Mouse (Mus musculus) embryonic fibroblast, embryonic 13.5 days (primary cell): Measurements from ENCODE around the gene Hsf2bp.

Experiments used
- CTCF ChIP-seq: IDR thresholded peaks from 2 replicates; pipeline ENCODE4 v1.5.1; 2011; ENCODE audit warnings: mild to moderate bottlenecking, control low read depth, low read length, moderate library complexity, borderline replicate concordance; ENCODE audit not compliant: insufficient read depth
- POLR2A ChIP-seq: IDR thresholded peaks from 2 replicates; pipeline ENCODE4 v1.6.1; 2011; ENCODE audit warnings: low read depth, mild to moderate bottlenecking, control low read depth, low read length, moderate library complexity

DNA sequence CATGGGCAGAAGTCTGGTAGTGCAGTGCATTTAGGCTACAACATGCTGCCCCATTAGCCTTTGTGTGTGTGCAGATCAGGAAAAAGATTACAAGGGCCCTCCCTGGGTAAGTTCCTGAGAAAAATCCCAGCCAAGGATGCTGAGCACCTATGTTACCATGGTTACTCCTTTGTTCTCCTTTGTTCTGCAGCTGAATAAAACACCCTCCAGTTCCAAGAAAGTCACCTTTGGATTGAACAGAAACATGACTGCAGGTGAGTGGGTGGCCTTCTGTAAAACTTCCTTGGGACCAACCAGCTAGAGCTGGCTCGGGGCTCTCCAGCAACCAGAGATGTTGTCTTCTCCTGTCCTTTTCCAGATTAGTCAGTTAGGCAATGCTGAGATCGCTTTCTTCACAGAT, 22.9 kb upstream of the Hsf2bp start:
- no peak for TF ChIP-seq CTCF
- TF ChIP-seq POLR2A: no peak
